Mouse (Mus musculus): Measurements from ENCODE around the gene Npy4r.

DNA sequence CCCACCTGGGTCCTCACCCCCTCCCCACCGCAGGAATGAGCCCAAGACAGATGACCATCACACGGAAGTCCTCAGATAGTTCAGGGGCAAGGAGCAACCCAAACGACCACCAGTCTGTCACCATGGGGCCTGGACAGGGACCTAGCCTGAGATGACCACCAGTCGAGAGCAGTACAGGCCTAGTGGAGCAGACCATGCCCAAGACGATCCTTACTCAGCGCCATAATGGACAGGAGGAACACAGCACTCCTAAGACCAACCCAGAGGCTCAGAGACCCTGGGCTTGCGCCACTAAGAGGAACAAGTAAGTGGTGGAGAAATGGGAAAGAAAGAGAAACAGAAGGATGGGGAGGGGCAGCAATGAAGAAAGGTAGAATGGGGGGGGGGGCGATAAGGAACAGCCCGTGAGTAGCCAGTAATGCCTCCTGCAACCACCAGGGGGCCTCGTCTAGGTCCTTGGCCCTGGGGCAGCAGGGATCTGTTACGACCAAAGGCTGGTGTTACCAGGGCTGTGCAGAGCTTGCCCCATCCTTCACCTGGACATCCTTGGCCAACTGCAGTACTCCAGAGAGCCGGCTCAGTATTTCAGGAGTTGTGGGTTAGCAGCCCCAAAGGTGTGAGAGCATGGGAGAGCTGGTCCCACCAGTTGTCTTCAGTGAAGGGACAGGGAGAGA lies 45.8 kb downstream of the Npy4r start:
- peak; percentile 58 for TF ChIP-seq CTCF (IDR thresholded peaks at IDR 0.05; ENCODE audit: low read depth)
- no peak for TF ChIP-seq EP300 (IDR thresholded peaks at IDR 0.05; ENCODE audit: low read depth)

Measured in heart, postnatal 0 days (tissue).